Mouse (Mus musculus) adrenal gland, postnatal 4 days (tissue): ENCODE measurements around the gene Pcsk6. TPM values are rescaled to one million over a fixed set of nuclear protein-coding genes. Genes with fewer than 3 reads are reported as not detected.
"Not testable (repeated sequence)": the region's sequence is repeated elsewhere in the genome, so short reads cannot be mapped to it uniquely, and the experiment has no call there.

Experiments
- DNase-seq, 2 experiments: peaks; one replicate each; pipeline ENCODE4 v3.0.0; 2021 to 2022; ENCODE audit warnings: low spot score in 2 of 2, mixed read lengths in 2 of 2
- total RNA-seq, 2 experiments: library from RNA; stranded (reverse); gene quantifications; 2 replicates each; pipeline ENCODE4 v1.2.3; 2021

Pcsk6 gene
- total RNA-seq, 2 experiments from 2014 or later: 15.9 to 18.9 TPM

- not testable (repeated sequence) for DNase-seq
Observed at GRCm38 (mm10) chr7:65934238-65934970, 72.9 kb downstream of the Pcsk6 start.

GRCm38 (mm10) chr7:65935211-65935610, 73.7 kb downstream of the Pcsk6 start:
- DNase-seq: no peak

DNA sequence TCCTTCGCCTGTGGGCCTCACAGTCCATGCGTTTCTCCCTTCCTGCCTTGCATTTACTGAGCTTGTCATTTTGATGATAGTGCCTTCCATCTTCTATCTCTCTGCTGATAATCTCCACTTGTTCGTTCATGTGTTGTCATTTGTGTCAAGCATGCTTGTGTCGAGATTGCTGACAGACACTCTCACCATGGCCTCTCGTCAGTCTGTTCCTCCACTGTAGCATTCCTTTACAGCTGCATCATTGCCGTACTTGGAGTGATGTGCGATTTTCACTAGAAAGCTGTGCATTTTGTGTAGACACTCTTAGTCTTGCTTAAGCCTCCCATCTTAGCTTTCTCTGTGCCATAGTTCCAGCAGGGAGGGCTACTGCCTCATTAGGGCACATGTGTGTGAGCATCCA, 79.5 kb downstream of the Pcsk6 start:
- no peak for DNase-seq

DNA sequence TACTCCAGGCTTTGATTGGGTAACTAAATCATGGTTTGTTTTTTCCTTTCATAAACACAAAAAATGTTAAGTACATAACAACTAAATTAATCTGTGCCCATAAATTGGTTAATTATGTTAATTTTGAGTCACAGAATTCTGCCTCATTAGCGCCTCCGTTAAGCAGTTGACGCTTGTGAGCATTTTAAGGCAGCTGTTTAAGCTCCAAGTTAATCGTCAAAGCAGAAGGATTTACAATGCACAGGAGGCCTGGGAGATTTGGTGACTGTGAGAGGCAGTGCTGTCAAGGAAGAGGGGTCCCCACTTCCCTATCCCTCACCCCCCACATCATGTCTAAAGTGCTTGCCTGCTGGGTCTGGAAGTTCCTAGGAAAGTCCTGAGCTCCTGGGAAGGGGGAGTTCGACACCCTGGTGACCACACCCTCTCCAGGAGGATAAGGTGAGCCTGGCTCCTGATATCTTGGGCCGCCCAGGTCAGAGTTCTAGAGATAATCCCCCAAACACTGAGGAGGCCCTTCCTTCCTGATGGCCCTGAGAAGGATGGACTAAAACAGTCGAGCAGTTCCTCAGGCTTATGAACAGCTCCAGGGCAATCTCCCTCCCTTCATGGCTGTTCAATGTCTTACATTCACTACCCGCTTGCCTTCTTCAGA, 83.9 kb downstream of the Pcsk6 start:
- no peak for DNase-seq

GRCm38 (mm10) chr7:65946397-65946796, 84.9 kb downstream of the Pcsk6 start:
- DNase-seq: no peak

DNA sequence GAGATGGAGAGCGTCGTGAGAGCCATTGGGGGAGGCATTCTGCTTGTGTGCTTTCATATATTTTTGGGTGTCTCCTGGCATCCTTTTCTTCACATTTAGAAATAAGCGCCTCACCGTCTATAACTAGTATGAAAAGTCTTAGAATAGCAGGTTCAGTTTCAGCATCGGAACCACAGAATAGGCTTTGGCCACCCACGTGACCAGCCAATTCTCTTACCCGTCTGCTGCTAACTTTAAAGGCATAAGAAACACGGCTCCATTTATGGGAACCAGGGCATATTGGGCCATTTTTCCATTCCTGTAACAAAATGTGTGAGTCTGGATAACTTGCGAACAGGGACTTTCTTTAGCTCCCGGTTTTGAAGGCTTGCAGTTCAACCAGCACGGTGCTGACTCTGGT, 87.4 kb downstream of the Pcsk6 start:
- DNase-seq: no peak

- no peak for DNase-seq
Observed at GRCm38 (mm10) chr7:65954583-65954982, 93.0 kb downstream of the Pcsk6 start.

DNA sequence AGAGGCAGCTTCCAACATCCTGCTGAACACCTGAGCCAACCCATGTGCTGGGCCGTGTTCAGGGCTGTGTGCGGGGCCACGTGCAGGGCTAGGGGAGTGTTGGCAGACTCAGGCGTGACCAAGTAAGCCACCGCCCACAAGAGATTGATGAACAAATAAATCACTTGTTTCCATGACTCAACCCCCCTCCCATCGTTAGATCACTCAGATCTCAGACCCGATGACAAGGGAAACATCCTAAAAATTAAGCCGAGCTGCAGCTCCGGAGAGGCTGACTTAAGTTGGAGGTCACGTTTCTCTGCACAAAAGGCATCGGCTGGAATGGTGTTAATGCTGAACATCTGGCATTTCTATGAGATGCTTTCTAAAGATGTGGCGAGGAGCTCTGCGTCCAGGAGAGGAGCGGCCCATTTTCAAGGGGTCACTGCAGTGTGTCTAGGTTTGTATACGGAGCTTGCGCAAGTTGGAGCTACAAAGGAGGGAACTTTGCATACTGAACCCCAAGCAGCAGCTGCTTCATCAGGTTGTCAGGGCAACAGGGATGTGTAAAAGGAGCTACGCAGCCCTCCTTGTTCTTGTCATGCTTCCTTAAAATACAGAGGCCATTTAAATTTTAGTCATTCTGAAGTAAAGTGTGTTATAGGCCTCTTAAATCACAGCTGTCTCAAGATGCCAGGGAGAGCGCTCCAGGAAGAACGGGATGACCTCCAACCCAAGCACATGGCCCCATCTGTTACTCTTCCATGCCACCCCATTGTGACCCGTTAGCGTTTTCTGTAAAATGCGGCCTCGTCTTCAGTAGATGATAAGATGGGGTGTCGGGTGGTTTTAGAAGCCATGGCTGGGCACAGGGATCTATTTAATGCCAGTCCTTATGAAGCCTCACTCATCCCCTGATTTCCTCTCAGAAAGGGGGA, 94.0 kb downstream of the Pcsk6 start:
- no peak for DNase-seq

DNA sequence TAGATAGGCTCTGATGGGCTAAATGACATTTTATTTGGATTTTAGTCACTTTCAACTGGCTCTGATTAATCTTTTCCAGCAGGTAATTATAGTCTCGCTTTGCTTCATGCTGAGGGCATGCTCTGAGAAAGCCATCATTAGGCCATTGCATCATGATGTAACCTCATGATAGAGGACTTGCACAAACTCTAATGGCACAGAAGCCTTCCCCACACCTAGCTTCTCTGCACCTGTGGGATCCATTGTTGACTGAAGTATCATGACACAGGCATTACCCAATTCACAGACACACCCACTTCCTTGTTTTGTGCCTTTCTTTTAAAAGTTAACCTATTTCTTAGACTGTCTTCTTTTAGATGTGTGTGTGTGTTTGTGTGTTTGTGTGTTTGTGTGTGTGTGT, 95.7 kb downstream of the Pcsk6 start:
- DNase-seq: no peak

DNA sequence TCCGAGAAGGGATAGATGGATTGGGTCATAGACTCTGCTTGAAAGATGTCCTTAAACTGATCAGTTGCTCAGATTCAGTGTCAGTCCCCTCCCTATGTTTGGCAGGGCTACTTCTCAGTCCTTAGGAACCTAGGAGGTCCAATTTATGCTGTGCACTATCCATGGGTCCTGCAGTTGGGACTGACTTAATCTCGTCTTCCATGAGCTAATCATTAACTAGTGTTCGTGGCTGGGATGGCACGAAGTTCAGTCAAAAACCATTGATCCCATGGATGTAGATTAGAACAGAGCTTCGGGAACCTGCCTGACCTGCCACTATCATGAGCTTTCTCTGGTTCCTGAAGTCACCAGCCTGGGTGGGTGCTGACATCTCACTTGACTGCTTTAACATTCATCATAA, 96.6 kb downstream of the Pcsk6 start:
- DNase-seq: no peak

- no peak for DNase-seq
Observed at GRCm38 (mm10) chr7:65959221-65959924, 97.8 kb downstream of the Pcsk6 start.

GRCm38 (mm10) chr7:65962611-65963010, 101.1 kb downstream of the Pcsk6 start:
- no peak for DNase-seq

DNA sequence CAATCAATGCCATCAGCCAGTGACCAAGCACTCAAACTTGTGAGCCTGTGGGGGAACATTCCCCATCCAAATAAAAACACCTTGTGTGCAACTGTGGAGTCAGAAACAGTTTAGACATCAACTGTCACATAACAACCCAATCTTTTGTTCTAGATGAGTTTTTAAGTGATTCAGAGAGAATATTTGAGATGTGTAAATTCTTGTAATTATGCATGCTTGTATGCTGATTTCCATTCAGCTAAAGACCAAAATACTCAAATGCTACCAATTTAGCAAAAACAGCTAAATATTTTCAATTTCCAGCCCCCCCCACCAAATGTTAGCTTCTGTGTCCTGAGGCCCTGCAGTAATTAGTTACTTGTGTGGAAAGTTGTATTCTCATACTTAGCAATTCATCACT, 102.9 kb downstream of the Pcsk6 start:
- no peak for DNase-seq

GRCm38 (mm10) chr7:65971301-65971700, 109.8 kb downstream of the Pcsk6 start:
- no peak for DNase-seq

DNA sequence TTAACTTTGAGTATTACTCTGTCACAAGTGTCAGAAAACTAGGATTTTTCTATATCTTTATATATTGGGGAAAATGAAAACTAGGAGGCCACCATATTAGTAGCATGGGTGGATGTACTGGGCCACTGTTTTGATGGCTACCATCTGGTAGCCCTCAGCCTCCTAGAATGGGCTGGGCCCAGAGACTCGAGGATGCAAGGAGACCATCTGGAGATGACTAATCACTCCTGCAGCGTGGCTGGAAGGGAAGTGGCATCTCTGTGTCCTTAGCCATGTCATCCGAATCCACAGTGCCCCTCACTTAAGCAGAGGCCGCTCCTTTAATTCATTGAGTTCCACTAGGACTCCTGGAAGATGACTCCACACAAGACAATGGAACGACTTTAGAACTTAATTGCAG, 115.8 kb downstream of the Pcsk6 start:
- DNase-seq: no peak

- DNase-seq: no peak
Observed at GRCm38 (mm10) chr7:65977977-65978376, 116.4 kb downstream of the Pcsk6 start.

- no peak for DNase-seq
Observed at GRCm38 (mm10) chr7:65978996-65979823, 117.7 kb downstream of the Pcsk6 start.

DNA sequence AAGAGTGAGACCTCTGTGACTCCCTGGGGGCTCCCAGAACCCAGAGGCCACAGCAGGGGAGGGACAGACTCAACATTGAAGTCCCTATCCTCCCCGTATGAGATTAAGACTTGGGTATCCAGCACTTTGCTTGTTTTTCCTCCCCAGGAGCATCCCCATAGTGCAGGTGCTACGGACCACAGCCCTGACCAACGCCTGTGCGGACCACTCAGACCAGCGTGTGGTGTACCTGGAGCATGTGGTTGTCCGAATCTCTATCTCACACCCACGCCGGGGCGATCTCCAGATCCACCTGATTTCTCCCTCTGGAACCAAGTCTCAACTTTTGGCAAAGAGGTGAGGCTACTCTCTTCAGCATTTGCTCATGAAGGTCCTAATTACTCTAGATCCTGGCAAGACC, 118.5 kb downstream of the Pcsk6 start:
- no peak for DNase-seq

GRCm38 (mm10) chr7:65982057-65982456, 120.5 kb downstream of the Pcsk6 start:
- DNase-seq: no peak

GRCm38 (mm10) chr7:65988249-65988648, 126.7 kb downstream of the Pcsk6 start:
- no peak for DNase-seq
